Mouse (Mus musculus): ENCODE results near the gene Olfr609.
"Not testable (repeated sequence)": the region's sequence is repeated elsewhere in the genome, so short reads cannot be mapped to it uniquely, and the experiment has no call there.

The Olfr609 gene

GRCm38 (mm10) chr7:103497962-103498361 lies at the start of gene Olfr609:
Gene Olfr609 (minus strand): TSS chr7:103498062.
- no peak for DNase-seq (ENCODE audit: low spot score)

GRCm38 (mm10) chr7:103542617-103543016 lies 44.8 kb upstream of the Olfr609 start, which contains the start of gene Olfr612:
Gene Olfr612 (minus strand): TSS chr7:103542717.
- not testable (repeated sequence) for DNase-seq (ENCODE audit: low spot score)

- DNase-seq (ENCODE audit: low spot score) = not testable (repeated sequence)
Measured at GRCm38 (mm10) chr7:103520746-103521145, 22.9 kb upstream of the Olfr609 start, which contains the start of gene Olfr611. Gene Olfr611 (minus strand): TSS chr7:103520846.

GRCm38 (mm10) chr7:103512022-103512421 lies 14.2 kb upstream of the Olfr609 start, which contains the start of gene Olfr610:
Gene Olfr610 (minus strand): TSS chr7:103512122.
- DNase-seq (ENCODE audit: low spot score) = no peak

GRCm38 (mm10) chr7:103477106-103477505 lies 20.8 kb downstream of the Olfr609 start:
- DNase-seq (ENCODE audit: low spot score) = not testable (repeated sequence)

GRCm38 (mm10) chr7:103469577-103469976 lies 28.3 kb downstream of the Olfr609 start, which contains the start of gene Olfr608:
Gene Olfr608 (plus strand): TSS chr7:103469877.
- DNase-seq (ENCODE audit: low spot score) = no peak

GRCm38 (mm10) chr7:103460590-103460989 lies 37.3 kb downstream of the Olfr609 start:
- no peak for DNase-seq (ENCODE audit: low spot score)

GRCm38 (mm10) chr7:103448746-103449145 lies 49.1 kb downstream of the Olfr609 start, which contains the start of gene Olfr606:
Gene Olfr606 (plus strand): TSS chr7:103449046.
- DNase-seq (ENCODE audit: low spot score) = no peak

GRCm38 (mm10) chr7:103445339-103445738 lies 52.5 kb downstream of the Olfr609 start, which contains the start of gene Olfr605:
Gene Olfr605 (minus strand): TSS chr7:103445439.
- DNase-seq (ENCODE audit: low spot score) = no peak
